Mouse (Mus musculus) midbrain, postnatal 0 days (tissue): Measurements from ENCODE around the gene Insr. TPM values are rescaled to one million over a fixed set of nuclear protein-coding genes. Genes with fewer than 3 reads are reported as not detected.
"Not testable (repeated sequence)": the region's sequence is repeated elsewhere in the genome, so short reads cannot be mapped to it uniquely, and the experiment has no call there.

ENCODE experiments used
- ATAC-seq: fragments of 200-750 bp; cut with Nextera tagmentation; 2 replicates; pipeline ENCODE4 v1.8.0; 2017; ENCODE audit warnings: moderate number of reproducible peaks, mild to moderate bottlenecking, moderate TSS enrichment, moderate library complexity; ENCODE audit not compliant: low FRiP score
- DNase-seq: peaks from one replicate; pipeline ENCODE4 v3.0.0-alpha.2; 2015; ENCODE audit warnings: low spot score
- H3K27ac ChIP-seq: fragments of 300-500 bp; sonication (generic); 2 replicates; pipeline ENCODE4 v1.5.1; 2014; ENCODE audit warnings: low read depth, mild to moderate bottlenecking, low read length, mixed read lengths
- H3K27me3 ChIP-seq: fragments of 300-500 bp; sonication (generic); 2 replicates; pipeline ENCODE4 v1.6.1; 2014; ENCODE audit warnings: low read length, control low read depth, mixed read lengths; ENCODE audit not compliant: insufficient read depth
- H3K36me3 ChIP-seq: fragments of 300-500 bp; sonication (generic); 2 replicates; pipeline ENCODE4 v1.6.1; 2014; ENCODE audit warnings: low read length, control low read depth, mixed read lengths; ENCODE audit not compliant: insufficient read depth
- H3K4me1 ChIP-seq: fragments of 300-500 bp; sonication (generic); 2 replicates; pipeline ENCODE4 v1.6.1; 2014; ENCODE audit warnings: mild to moderate bottlenecking, control low read depth, antibody characterized with exemption, low read length, mixed read lengths; ENCODE audit not compliant: insufficient read depth
- H3K4me2 ChIP-seq: fragments of 300-500 bp; sonication (generic); 2 replicates; pipeline ENCODE4 v1.6.1; 2014; ENCODE audit warnings: low read depth, mild to moderate bottlenecking, low read length, mixed read lengths; ENCODE audit not compliant: poor library complexity, severe bottlenecking
- H3K4me3 ChIP-seq: fragments of 300-500 bp; sonication (generic); 2 replicates; pipeline ENCODE4 v1.5.1; 2014; ENCODE audit warnings: low read depth, mild to moderate bottlenecking, low read length, moderate library complexity
- H3K9ac ChIP-seq: fragments of 300-500 bp; sonication (generic); replicated peaks from 2 replicates; pipeline ENCODE4 v1.6.1; 2014; ENCODE audit warnings: mild to moderate bottlenecking, low read length, moderate library complexity, mixed read lengths; ENCODE audit not compliant: poor library complexity, severe bottlenecking
- H3K9me3 ChIP-seq: fragments of 300-500 bp; sonication (generic); 2 replicates; pipeline ENCODE4 v1.6.1; 2016; ENCODE audit warnings: low read length, control low read depth
- CTCF ChIP-seq: IDR thresholded peaks from 2 replicates; pipeline ENCODE4 v1.5.1; 2016; ENCODE audit warnings: antibody characterized with exemption, mild to moderate bottlenecking
- WGBS: fragments of 180-500 bp; shearing (Covaris S2); extraction: QIAGEN DNeasy Blood & Tissue Kit; methylation state at CpG from one replicate; pipeline ENCODE4 v1.1.7; 2014; 5-methylcytosine and 5-hydroxymethylcytosine counted together
- polyA plus RNA-seq: library from polyadenylated mRNA; unstranded; fragments of >200 nt; fragmentation: Nextera tagmentation; extraction: Ambion mirVana; gene quantifications from 2 replicates; pipeline ENCODE4 v1.2.1, GENCODE M21; 2015
- total RNA-seq: library from RNA; depleted of rRNA; stranded (reverse); fragments of >200 nt; gene quantifications from 2 replicates; pipeline ENCODE4 v1.2.3, GENCODE M21; 2014

Gene Insr
- total and polyA plus RNA-seq, 2 experiments from 2014 or later: 32.9 to 40.3 TPM

DNA sequence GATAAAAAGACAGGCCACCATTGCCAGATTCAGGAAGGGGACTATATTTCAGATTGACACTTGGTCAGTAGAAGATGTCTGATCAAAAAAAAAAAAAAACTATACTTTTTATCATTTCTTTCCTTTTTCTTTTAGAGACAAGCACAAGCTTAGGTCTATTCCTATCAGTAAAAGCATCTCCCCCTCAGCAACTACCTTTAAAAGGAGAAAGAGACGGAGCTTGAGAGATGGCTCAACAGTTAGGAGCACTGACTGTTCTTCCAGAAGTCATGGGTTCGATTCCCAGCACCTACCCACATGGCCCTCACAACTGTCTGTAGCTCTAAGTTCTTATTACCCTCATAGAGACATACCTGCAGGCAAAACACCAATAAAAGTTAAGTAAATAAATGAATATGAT, 34.9 kb upstream of the Insr start:
- H3K27ac ChIP-seq: no peak overlapping the region
- H3K27me3 ChIP-seq: no peaks in the 10 kb centered on the region
- no peak overlapping the region for H3K9ac ChIP-seq
- H3K9me3 ChIP-seq: no peaks in the 10 kb centered on the region
- DNase-seq: no peak
- TF ChIP-seq CTCF: no peak
- H3K4me1 ChIP-seq: no peaks in the 10 kb centered on the region
- H3K4me2 ChIP-seq: no peak overlapping the region
- ATAC-seq: no peak
- H3K36me3 ChIP-seq: no peaks in the 10 kb centered on the region
- 82% methylated on average over 2 of the region's 2 CpGs for WGBS
- H3K4me3 ChIP-seq: no peak overlapping the region

GRCm38 (mm10) chr8:3313843-3314242, 34.4 kb upstream of the Insr start:
- 84% methylated on average over 3 of the region's 3 CpGs for WGBS
- no peak overlapping the region for H3K27ac ChIP-seq
- H3K4me2 ChIP-seq: no peak overlapping the region
- ATAC-seq: no peak
- no peaks in the 10 kb centered on the region for H3K4me1 ChIP-seq
- H3K9me3 ChIP-seq: no peaks in the 10 kb centered on the region
- no peaks in the 10 kb centered on the region for H3K36me3 ChIP-seq
- no peak for DNase-seq
- no peaks in the 10 kb centered on the region for H3K27me3 ChIP-seq
- TF ChIP-seq CTCF: no peak
- no peak overlapping the region for H3K9ac ChIP-seq
- no peak overlapping the region for H3K4me3 ChIP-seq

- not testable (repeated sequence) for H3K27ac ChIP-seq, H3K4me1 ChIP-seq, DNase-seq, ATAC-seq, H3K9ac ChIP-seq, H3K27me3 ChIP-seq, H3K36me3 ChIP-seq, H3K4me2 ChIP-seq, H3K4me3 ChIP-seq, H3K9me3 ChIP-seq
- WGBS: 64% methylated on average over 1 of the region's 1 CpGs
Measured at GRCm38 (mm10) chr8:3313417-3313816, 34.0 kb upstream of the Insr start.

DNA sequence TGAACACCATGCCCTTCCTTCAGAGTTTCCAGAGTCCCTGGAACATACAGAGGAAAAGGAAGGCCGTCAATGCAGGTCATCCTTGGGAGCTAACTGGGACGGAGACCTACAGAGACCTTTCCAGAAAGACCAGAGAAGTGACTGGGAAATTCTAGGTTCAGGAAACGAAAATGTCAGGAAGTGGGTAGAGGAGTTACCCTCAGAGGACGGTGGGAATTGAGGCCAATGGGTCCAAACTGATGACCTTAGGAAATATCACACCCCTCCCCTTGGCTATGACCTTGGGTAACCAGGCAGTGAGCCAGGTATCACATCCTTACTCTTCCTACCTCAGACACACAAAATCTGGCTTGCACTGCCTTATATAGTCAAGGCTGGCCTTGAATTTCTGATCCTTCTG, 32.1 kb upstream of the Insr start:
- H3K36me3 ChIP-seq: no peaks in the 10 kb centered on the region
- H3K4me1 ChIP-seq: no peaks in the 10 kb centered on the region
- no peak for DNase-seq
- TF ChIP-seq CTCF: no peak
- ATAC-seq: no peak
- no peaks in the 10 kb centered on the region for H3K27me3 ChIP-seq
- H3K27ac ChIP-seq: no peak overlapping the region
- H3K9ac ChIP-seq: no peak overlapping the region
- H3K4me3 ChIP-seq: no peak overlapping the region
- 0 out of 2 replicates have a peak, but pooled peaks cover 1% of the 10 kb centered on the region for H3K9me3 ChIP-seq
- H3K4me2 ChIP-seq: no peak overlapping the region
- WGBS: 74% methylated on average over 4 of the region's 4 CpGs

DNA sequence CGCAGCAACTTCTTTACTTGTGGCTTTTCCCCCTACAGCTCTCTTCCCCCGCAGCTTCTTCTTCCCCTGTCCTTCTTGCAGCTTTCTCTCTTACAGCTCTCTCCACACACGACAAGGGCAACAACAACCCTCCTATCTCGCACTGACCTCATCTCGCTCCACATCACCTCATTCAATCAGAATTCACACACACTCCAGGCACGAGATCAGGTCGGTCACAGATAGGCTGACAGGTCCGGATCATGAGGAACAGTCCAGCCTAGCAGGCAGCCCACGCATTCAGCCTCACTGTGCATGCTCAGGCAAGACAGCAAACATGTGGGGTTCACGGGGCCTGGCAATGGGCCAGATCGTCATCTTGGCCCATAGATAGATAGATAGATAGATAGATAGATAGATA, 30.2 kb upstream of the Insr start:
- DNase-seq: no peak
- Histone ChIP-seq H3K27me3 (no peaks in the 10 kb centered on the region), H3K9ac (no peak overlapping the region), H3K9me3 (0 out of 2 replicates have a peak, but pooled peaks cover 5% of the 10 kb centered on the region), H3K4me2 (no peak overlapping the region), H3K4me1 (no peaks in the 10 kb centered on the region), H3K36me3 (no peaks in the 10 kb centered on the region), H3K4me3 (no peak overlapping the region), H3K27ac (no peak overlapping the region)
- ATAC-seq: no peak
- WGBS: 90% methylated on average over 11 of the region's 11 CpGs
- no peak for TF ChIP-seq CTCF

DNA sequence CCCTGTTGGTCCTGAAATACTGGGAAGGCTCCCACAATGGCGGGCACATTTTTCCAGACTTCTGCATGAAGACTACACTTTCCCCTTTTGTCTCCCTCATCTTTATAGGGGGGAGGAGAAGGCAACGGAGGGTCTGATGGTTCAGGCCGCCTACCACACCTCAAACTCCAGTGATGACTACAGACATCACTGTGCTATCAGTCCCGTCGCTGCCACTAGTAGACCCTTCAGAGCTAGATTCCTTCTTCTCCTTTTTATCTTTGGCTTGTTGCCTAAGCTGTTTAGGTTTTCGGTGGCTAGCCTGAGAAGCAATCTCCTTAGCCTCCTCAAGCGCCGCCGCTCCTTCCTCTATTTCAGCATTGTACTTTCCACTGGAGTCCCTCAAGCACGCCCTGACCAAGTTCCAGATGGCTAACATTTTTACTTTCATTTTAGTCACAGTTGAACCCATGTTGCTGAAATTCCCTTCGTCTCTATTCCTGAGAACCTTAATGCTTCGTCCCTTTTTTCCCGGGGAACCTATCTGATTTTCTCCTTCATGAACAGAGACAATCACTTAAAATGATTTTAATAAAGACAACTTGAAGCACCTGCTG, 28.9 kb upstream of the Insr start:
- not testable (repeated sequence) for ATAC-seq, H3K4me2 ChIP-seq, H3K4me1 ChIP-seq, H3K9me3 ChIP-seq, DNase-seq, H3K4me3 ChIP-seq, H3K36me3 ChIP-seq, H3K9ac ChIP-seq, H3K27me3 ChIP-seq, H3K27ac ChIP-seq
- 94% methylated on average over 13 of the region's 13 CpGs for WGBS
